Mouse (Mus musculus) small intestine, adult 2 months (tissue): Measurements from ENCODE around the gene Gda.

Source experiments
- CTCF ChIP-seq: fragments of 200-500 bp; IDR thresholded peaks from 2 replicates; pipeline ENCODE4 v1.5.1; 2012; ENCODE audit warnings: low read depth, mild to moderate bottlenecking, control low read depth, inconsistent platforms, low read length, moderate library complexity, mixed read lengths; ENCODE audit not compliant: insufficient replicate concordance, insufficient read length; ENCODE audit errors: extremely low read depth
- POLR2A ChIP-seq: fragments of 200-500 bp; IDR thresholded peaks from 2 replicates; pipeline ENCODE4 v1.6.1; 2012; ENCODE audit warnings: low read depth, mild to moderate bottlenecking, control low read depth, inconsistent platforms, low read length, moderate library complexity

DNA sequence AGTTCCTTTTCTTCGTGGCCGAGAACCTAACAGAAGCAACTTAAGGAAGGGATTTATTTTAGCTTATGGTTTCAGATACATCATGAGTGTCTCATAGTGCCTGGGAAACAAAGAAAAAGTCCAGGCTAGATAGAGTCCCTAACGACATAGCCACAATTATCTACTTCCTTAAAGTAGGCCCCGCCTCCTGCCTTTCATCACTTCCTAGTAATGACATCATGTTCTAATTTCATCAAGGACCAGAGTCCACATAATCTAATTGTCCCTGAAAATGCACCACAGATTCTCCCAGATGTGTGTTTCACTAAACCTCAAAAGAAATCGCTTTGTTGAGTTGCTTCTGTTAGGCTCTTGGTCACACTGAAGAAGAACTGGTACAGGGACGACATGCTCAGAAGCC is 115.5 kb downstream of the Gda start:
- TF ChIP-seq CTCF (no peak), POLR2A (no peak)
